Mouse (Mus musculus) common myeloid progenitor, adult 5-6 weeks (primary cell): ENCODE measurements around the gene Actl7a. TPM values are rescaled to one million over a fixed set of nuclear protein-coding genes. Genes with fewer than 3 reads are reported as not detected.

Experiments
- ATAC-seq: replicated peaks from 2 replicates; pipeline ENCODE4 v1.8.0; 2016; ENCODE audit warnings: low read depth, mild to moderate bottlenecking, moderate TSS enrichment, inconsistent platforms; ENCODE audit not compliant: poor library complexity, severe bottlenecking
- total RNA-seq: library from RNA; stranded (forward); fragments of 200-1000, 187-1606 nt; gene quantifications from 2 replicates; pipeline ENCODE4 v1.2.3, GENCODE M21; 2017

Actl7a gene
- total RNA-seq, result not detected in 2 replicates

DNA sequence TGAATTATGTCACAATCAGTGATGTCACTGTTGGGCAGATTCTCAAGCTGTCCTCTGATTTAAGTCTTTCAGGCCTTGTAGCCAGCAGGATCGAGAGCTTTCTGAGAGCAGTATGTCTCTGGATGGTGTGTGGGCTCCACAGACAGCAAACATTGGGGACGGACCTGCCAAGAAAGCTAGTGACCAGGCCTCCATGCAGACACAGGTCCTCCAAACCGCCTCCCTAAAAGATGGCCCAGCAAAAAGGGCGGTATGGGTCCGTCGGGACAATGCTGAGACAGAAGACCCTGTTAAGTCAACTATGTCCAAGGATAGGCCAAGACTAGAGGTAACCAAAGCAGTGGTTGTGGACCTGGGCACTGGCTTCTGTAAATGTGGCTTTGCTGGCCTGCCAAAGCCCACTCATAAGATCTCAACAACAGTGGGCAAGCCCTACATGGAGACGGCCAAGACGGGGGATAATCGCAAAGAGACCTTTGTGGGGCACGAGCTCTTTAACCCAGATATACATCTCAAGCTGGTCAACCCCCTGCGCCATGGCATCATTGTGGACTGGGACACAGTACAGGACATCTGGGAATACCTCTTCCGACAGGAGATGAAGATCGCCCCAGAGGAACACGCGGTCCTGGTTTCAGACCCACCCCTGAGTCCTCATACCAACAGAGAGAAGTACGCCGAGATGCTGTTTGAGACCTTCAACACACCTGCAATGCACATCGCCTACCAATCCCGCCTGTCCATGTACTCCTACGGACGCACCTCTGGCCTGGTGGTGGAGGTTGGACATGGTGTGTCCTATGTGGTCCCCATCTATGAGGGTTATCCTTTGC lies at the start of gene Actl7a:
Gene Actl7a (plus strand): TSS at position 51 of the 833 bp plus-strand sequence.
- no peak for ATAC-seq

DNA sequence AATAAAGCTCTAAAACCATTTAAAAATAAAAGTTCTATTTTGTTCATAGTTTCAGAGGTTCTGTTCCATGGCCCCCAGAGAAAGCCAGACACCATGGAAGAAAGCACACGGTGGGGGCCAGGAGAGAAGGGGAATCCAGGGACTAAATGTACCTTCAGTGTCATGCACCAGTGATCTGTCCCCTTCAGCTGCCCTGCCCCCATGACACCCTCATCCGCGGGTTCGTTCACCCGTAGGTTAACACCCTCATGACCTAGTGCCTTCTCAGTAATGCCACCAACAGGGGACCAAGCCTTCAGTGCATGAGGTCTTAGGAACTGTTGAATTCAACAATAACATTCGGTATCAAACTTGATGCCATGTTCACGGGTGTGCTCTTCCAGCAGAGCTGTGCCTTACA lies 46.8 kb upstream of the Actl7a start:
- no peak for ATAC-seq

- no peak for ATAC-seq
These were observed 44.5 kb upstream of the Actl7a start for GRCm38 (mm10) chr4:56698671-56699070.

GRCm38 (mm10) chr4:56702234-56702633 lies 41.0 kb upstream of the Actl7a start:
- no peak for ATAC-seq

DNA sequence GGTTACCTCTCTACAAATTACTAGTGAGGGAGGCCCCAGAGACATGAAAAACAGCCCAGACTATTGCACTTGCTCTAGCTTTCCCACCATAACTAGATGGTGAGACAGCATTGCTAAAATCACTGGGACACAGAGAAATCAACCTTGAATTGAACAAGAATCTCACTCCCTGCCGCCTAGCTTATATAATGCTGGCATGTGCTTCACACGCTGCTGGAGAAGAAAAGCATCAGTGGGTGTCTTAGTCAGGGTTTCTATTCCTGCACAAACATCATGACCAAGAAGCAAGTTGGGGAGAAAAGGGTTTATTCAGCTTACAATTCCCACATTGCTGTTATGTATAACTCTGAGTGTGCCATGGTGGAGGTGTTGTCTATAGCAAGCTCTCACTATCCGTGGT lies 30.1 kb upstream of the Actl7a start:
- ATAC-seq, result no peak

- ATAC-seq, result no peak
These were observed 26.4 kb upstream of the Actl7a start for GRCm38 (mm10) chr4:56716801-56717200.

- no peak for ATAC-seq
These were observed 25.3 kb upstream of the Actl7a start for GRCm38 (mm10) chr4:56717932-56718331.

DNA sequence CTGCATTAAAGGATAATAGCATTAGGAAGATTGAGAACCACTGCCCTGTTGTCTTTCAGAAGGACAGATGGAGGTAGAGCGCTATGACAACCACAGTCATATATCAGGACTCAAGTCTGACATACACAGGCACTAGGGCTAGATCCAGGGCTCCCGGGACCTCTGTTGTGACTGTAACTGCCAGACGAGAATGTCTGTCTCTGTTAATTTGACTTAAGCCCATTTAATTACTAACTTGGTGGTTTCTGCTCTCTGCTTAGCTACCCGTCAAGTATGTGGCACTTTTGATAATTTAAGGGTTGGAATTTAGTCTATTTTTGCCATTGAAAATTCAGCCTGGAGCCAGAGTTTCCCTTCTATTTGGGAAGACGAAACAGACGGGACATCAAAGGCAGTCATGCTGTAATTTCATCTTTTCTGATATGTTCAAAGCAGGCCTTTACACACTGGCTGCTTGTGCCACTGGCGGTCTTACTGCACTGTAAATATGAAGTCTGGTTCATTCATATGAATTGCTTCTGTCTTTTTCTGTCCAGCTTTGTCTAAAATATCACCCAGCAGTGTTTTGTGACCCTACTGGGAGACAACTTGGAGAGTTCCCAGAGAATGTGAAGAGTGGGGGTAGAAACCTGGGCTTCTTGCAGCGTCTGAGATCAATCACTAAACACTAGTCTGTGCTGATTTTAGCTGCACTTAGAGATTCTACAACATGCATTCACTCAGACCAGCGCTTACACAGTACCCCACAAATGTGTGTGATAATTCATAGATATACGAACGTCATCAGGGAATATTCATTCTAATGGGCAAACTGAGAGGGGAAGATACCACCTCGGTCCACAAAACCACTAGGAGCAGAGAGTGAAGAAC lies 24.4 kb upstream of the Actl7a start:
- no peak for ATAC-seq

DNA sequence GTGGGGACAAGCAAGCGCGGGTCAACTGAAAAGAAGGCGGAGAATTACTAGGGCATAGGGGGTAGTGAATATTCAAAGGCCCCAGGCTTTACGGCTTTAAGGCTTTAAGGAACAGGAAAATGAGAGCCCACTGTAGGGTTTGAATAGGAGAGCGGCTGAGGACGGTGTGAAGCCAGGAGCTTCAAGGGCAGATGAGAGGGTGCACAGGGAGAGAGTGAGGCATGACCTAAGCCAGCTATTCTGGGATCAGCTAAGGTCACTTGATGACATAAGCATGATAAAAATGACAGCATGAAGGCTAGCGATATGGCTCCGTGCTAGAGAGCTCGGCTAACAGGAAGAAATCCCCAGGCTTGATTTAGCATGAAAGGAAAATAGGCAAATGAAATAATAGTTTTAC lies 23.8 kb upstream of the Actl7a start:
- ATAC-seq, result no peak

- ATAC-seq, result no peak
These were observed 22.8 kb upstream of the Actl7a start for GRCm38 (mm10) chr4:56720403-56720802.

GRCm38 (mm10) chr4:56721469-56721868 lies 21.7 kb upstream of the Actl7a start:
- ATAC-seq, result 0 out of 2 replicates have a peak, but pooled peaks have one; percentile 42

- no peak for ATAC-seq
These were observed 20.9 kb upstream of the Actl7a start for GRCm38 (mm10) chr4:56722346-56722745.

- no peak for ATAC-seq
These were observed 20.0 kb upstream of the Actl7a start for GRCm38 (mm10) chr4:56723237-56723636.

GRCm38 (mm10) chr4:56725839-56726238 lies 17.4 kb upstream of the Actl7a start:
- ATAC-seq, result no peak

- no peak for ATAC-seq
These were observed 3.2 kb upstream of the Actl7a start, which contains the start of gene Gm26657 for GRCm38 (mm10) chr4:56740020-56740485. Gm26657 (plus strand) TSS chr4:56740070.

GRCm38 (mm10) chr4:56740611-56741010 lies 2.6 kb upstream of the Actl7a start:
- no peak for ATAC-seq

- no peak for ATAC-seq
These were observed 2.1 kb upstream of the Actl7a start, which contains the start of gene Actl7b for GRCm38 (mm10) chr4:56741041-56741493. Actl7b (minus strand) TSS chr4:56741443.

- ATAC-seq, result no peak
These were observed 515 bp upstream of the Actl7a start for GRCm38 (mm10) chr4:56742698-56743097.

GRCm38 (mm10) chr4:56746345-56746744 lies 3.1 kb downstream of the Actl7a start:
- no peak for ATAC-seq

DNA sequence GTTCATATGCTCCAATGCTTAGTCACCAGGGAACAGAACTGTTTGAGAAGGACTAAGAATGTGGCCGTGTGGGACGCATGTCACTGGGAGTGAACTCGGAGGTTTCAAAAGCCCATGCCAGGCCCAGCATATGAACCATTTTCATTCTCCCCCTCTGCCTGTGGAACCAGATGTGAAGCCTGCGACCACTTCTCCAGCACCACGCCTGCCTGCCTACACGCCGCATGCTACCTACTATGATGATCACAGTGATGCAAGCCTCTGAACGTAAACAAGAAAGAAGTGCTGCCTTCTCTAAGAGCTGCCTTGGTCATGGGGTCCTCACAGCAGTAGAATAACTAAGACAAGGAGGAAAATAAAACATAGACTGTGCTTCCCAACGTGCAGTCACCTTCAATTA lies 4.2 kb downstream of the Actl7a start:
- no peak for ATAC-seq

- ATAC-seq, result no peak
These were observed 12.8 kb downstream of the Actl7a start for GRCm38 (mm10) chr4:56756021-56756420.
